In the genomic region with DNA sequence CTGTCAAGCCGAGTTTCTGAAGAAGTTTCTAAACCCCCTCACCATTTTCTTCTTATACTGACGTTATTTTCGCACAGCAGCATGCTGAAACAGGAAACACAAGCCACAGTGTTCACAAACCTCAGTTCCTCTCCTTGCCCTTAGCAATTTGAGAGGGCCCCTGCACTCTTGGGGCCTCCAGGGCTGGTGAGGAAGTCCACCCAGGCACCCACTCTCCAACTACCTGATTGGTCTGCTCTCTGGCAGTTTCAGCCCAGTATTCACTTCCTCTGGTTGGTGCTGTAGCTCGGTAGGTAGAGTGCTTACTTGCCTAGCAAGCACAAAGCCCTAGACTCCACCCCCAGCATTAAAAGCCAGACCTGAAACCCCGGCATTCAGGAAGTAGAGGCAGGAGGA, we compare ENCODE assay signal across 1 mouse cellular context.
TF ChIP-seq lines count a peak whose summit lies in the region.

A gene (minus strand): TSS at position 321 of the 396 bp plus-strand sequence.

TF ChIP-seq in CH12.LX, 34 proteins besides CTCF, POLR2A, EP300 and RAD21 (continued from another document):
- TF ChIP-seq JUN (IDR thresholded peaks at IDR 0.05; ENCODE audit: insufficient read depth, low read depth, low read length), result no peak
- TF ChIP-seq TCF12 (IDR thresholded peaks at IDR 0.05; ENCODE audit: low read depth, low read length), result peak; percentile 72
- TF ChIP-seq CHD2 (IDR thresholded peaks at IDR 0.05; ENCODE audit: low read length), result peak; percentile 63
- TF ChIP-seq USF1 (IDR thresholded peaks at IDR 0.05; ENCODE audit: low read depth, low read length), result no peak
- peak; percentile 87 for TF ChIP-seq SIN3A (IDR thresholded peaks at IDR 0.05; ENCODE audit: low read length)
- TF ChIP-seq NELFE (IDR thresholded peaks at IDR 0.05; ENCODE audit: low read depth, low read length), result 0 out of 2 replicates have a peak, but pooled peaks have one; percentile 70
- peak; percentile 93 for TF ChIP-seq TBP (conservative IDR thresholded peaks at IDR 0.05; ENCODE audit: low read depth, low read length)
